Mouse (Mus musculus) forebrain, embryonic 12.5 days (tissue): Measurements from ENCODE around the gene Olfr957. TPM values are rescaled to one million over a fixed set of nuclear protein-coding genes. Genes with fewer than 3 reads are reported as not detected.

Experiments
- polyA plus RNA-seq: library from polyadenylated mRNA; unstranded; fragments of >200 nt; fragmentation: Nextera tagmentation; extraction: Ambion mirVana; gene quantifications from 2 replicates; pipeline ENCODE4 v1.2.1, GENCODE M21; 2016

Olfr957 gene
- polyA plus RNA-seq, 1 experiment from 2014 or later, result not detected

Other genes starting within 250 kb of the Olfr957 start
- gene Olfr945, start 239.0 kb downstream of the Olfr957 start, polyA plus RNA-seq, result not detected in 2 replicates
- not detected in 2 replicates for gene Olfr948, start 189.8 kb downstream of the Olfr957 start, polyA plus RNA-seq
- gene Olfr951, start 128.4 kb downstream of the Olfr957 start, polyA plus RNA-seq, result not detected in 2 replicates
- not detected in 2 replicates for gene Olfr952, start 88.7 kb downstream of the Olfr957 start, polyA plus RNA-seq
- gene Olfr954, start 59.1 kb downstream of the Olfr957 start, polyA plus RNA-seq, result not detected in 2 replicates
- gene Olfr955, start 43.9 kb downstream of the Olfr957 start, polyA plus RNA-seq, result not detected in 2 replicates
- not detected in 2 replicates for gene Olfr44, start 21.8 kb downstream of the Olfr957 start, polyA plus RNA-seq
- gene Olfr958, start 38.2 kb upstream of the Olfr957 start, polyA plus RNA-seq, result not detected in 2 replicates
- not detected in 2 replicates for gene Olfr959, start 59.8 kb upstream of the Olfr957 start, polyA plus RNA-seq
- 23.6 and 24.7 TPM in 2 replicates for gene AW551984, start 88.6 kb upstream of the Olfr957 start, polyA plus RNA-seq
- gene Olfr148, start 94.8 kb upstream of the Olfr957 start, polyA plus RNA-seq, result not detected in 2 replicates
- gene Olfr960, start 105.6 kb upstream of the Olfr957 start, polyA plus RNA-seq, result not detected in 2 replicates
- not detected in 2 replicates for gene Olfr961, start 129.3 kb upstream of the Olfr957 start, polyA plus RNA-seq
- not detected in 2 replicates for gene Olfr963, start 151.4 kb upstream of the Olfr957 start, polyA plus RNA-seq
- gene Olfr149, start 191.3 kb upstream of the Olfr957 start, polyA plus RNA-seq, result not detected in 2 replicates
- not detected in 2 replicates for gene Olfr965, start 195.5 kb upstream of the Olfr957 start, polyA plus RNA-seq
- not detected in 2 replicates for gene Olfr150, start 215.2 kb upstream of the Olfr957 start, polyA plus RNA-seq
- not detected in 2 replicates for gene Olfr967, start 230.4 kb upstream of the Olfr957 start, polyA plus RNA-seq